Mouse (Mus musculus): ENCODE measurements around the gene Atp5d. TPM values are rescaled to one million over a fixed set of nuclear protein-coding genes. Genes with fewer than 3 reads are reported as not detected.

The Atp5d gene
- total and polyA plus RNA-seq, 2 experiments from 2014 or later, result 154 to 633 TPM

GRCm38 (mm10) chr10:80167460-80168037, 29.1 kb downstream of the Atp5d start:
- Histone ChIP-seq H3K4me2 (ENCODE audit: low read depth) (peak overlapping the region; percentile 57), H3K4me1 (ENCODE audit: insufficient read depth) (peaks cover 26% of the 10 kb centered on the region), H3K4me3 (ENCODE audit: low read depth, low read length) (peak overlapping the region; percentile 99), H3K27me3 (ENCODE audit: insufficient read depth, low read length) (no peaks in the 10 kb centered on the region), H3K36me3 (ENCODE audit: insufficient read depth) (peaks cover 27% of the 10 kb centered on the region), H3K27ac (ENCODE audit: low read depth, low read length) (peak overlapping the region; percentile 100), H3K9ac (peak overlapping the region; percentile 100), H3K9me3 (ENCODE audit: low read length) (no peaks in the 10 kb centered on the region)
- ATAC-seq, result peak; percentile 91
- DNase-seq, result peak; percentile 100
- TF ChIP-seq CTCF (IDR thresholded peaks at IDR 0.05; ENCODE audit: low read depth), result no peak
- WGBS, result under 1% methylated on average over 55 of the region's 55 CpGs

- Histone ChIP-seq H3K4me3 (ENCODE audit: low read depth, low read length) (peak overlapping the region; percentile 99), H3K4me1 (ENCODE audit: insufficient read depth) (peaks cover 26% of the 10 kb centered on the region), H3K27me3 (ENCODE audit: insufficient read depth, low read length) (no peaks in the 10 kb centered on the region), H3K36me3 (ENCODE audit: insufficient read depth) (peaks cover 27% of the 10 kb centered on the region), H3K4me2 (ENCODE audit: low read depth) (peak overlapping the region; percentile 57), H3K9me3 (ENCODE audit: low read length) (no peaks in the 10 kb centered on the region), H3K27ac (ENCODE audit: low read depth, low read length) (peak overlapping the region; percentile 100), H3K9ac (peak overlapping the region; percentile 100)
- WGBS, result under 1% methylated on average over 48 of the region's 48 CpGs
- ATAC-seq (peak; percentile 32), DNase-seq (peak; percentile 94)
- TF ChIP-seq CTCF (IDR thresholded peaks at IDR 0.05; ENCODE audit: low read depth), result no peak
These were observed 29.7 kb downstream of the Atp5d start for GRCm38 (mm10) chr10:80168038-80168661.

GRCm38 (mm10) chr10:80169070-80169469, 30.6 kb downstream of the Atp5d start:
- H3K4me2 ChIP-seq (ENCODE audit: low read depth), result peak overlapping the region; percentile 57
- H3K9me3 ChIP-seq (ENCODE audit: low read length), result no peaks in the 10 kb centered on the region
- 44% methylated on average over 1 of the region's 1 CpGs for WGBS
- peak overlapping the region; percentile 99; the same call in 1 of the 2 replicates for H3K4me3 ChIP-seq (ENCODE audit: low read depth, low read length)
- DNase-seq (no peak), ATAC-seq (no peak)
- no peak overlapping the region for H3K27ac ChIP-seq (ENCODE audit: low read depth, low read length)
- H3K4me1 ChIP-seq (ENCODE audit: insufficient read depth), result peaks cover 26% of the 10 kb centered on the region
- H3K9ac ChIP-seq, result peak overlapping the region; percentile 100; the same call in 1 of the 2 replicates
- H3K36me3 ChIP-seq (ENCODE audit: insufficient read depth), result peaks cover 27% of the 10 kb centered on the region
- H3K27me3 ChIP-seq (ENCODE audit: insufficient read depth, low read length), result no peaks in the 10 kb centered on the region
- no peak for TF ChIP-seq CTCF (IDR thresholded peaks at IDR 0.05; ENCODE audit: low read depth)

GRCm38 (mm10) chr10:80169651-80170050, 31.2 kb downstream of the Atp5d start:
- peaks cover 27% of the 10 kb centered on the region for H3K36me3 ChIP-seq (ENCODE audit: insufficient read depth)
- H3K27me3 ChIP-seq (ENCODE audit: insufficient read depth, low read length), result no peaks in the 10 kb centered on the region
- H3K4me1 ChIP-seq (ENCODE audit: insufficient read depth), result peaks cover 23% of the 10 kb centered on the region
- no peak overlapping the region for H3K9ac ChIP-seq
- H3K4me3 ChIP-seq (ENCODE audit: low read depth, low read length), result no peak overlapping the region
- no peak overlapping the region for H3K4me2 ChIP-seq (ENCODE audit: low read depth)
- ATAC-seq (no peak), DNase-seq (no peak)
- no peak overlapping the region for H3K27ac ChIP-seq (ENCODE audit: low read depth, low read length)
- no peak for TF ChIP-seq CTCF (IDR thresholded peaks at IDR 0.05; ENCODE audit: low read depth)
- no peaks in the 10 kb centered on the region for H3K9me3 ChIP-seq (ENCODE audit: low read length)
- 89% methylated on average over 7 of the region's 7 CpGs for WGBS

GRCm38 (mm10) chr10:80170052-80170451, 31.6 kb downstream of the Atp5d start:
- Histone ChIP-seq H3K9me3 (ENCODE audit: low read length) (no peaks in the 10 kb centered on the region), H3K4me2 (ENCODE audit: low read depth) (no peak overlapping the region), H3K4me3 (ENCODE audit: low read depth, low read length) (no peak overlapping the region), H3K27ac (ENCODE audit: low read depth, low read length) (no peak overlapping the region), H3K4me1 (ENCODE audit: insufficient read depth) (peaks cover 23% of the 10 kb centered on the region), H3K9ac (no peak overlapping the region), H3K36me3 (ENCODE audit: insufficient read depth) (peaks cover 27% of the 10 kb centered on the region), H3K27me3 (ENCODE audit: insufficient read depth, low read length) (no peaks in the 10 kb centered on the region)
- no peak for TF ChIP-seq CTCF (IDR thresholded peaks at IDR 0.05; ENCODE audit: low read depth)
- no peak for ATAC-seq
- no peak for DNase-seq
- 94% methylated on average over 16 of the region's 16 CpGs for WGBS

GRCm38 (mm10) chr10:80170601-80171021, 32.2 kb downstream of the Atp5d start:
- ATAC-seq (no peak), DNase-seq (no peak)
- H3K4me1 ChIP-seq (ENCODE audit: insufficient read depth), result peaks cover 18% of the 10 kb centered on the region
- 93% methylated on average over 19 of the region's 19 CpGs for WGBS
- H3K36me3 ChIP-seq (ENCODE audit: insufficient read depth), result peaks cover 27% of the 10 kb centered on the region
- no peaks in the 10 kb centered on the region for H3K27me3 ChIP-seq (ENCODE audit: insufficient read depth, low read length)
- no peak overlapping the region for H3K4me2 ChIP-seq (ENCODE audit: low read depth)
- H3K9me3 ChIP-seq (ENCODE audit: low read length), result no peaks in the 10 kb centered on the region
- no peak overlapping the region for H3K4me3 ChIP-seq (ENCODE audit: low read depth, low read length)
- no peak for TF ChIP-seq CTCF (IDR thresholded peaks at IDR 0.05; ENCODE audit: low read depth)
- no peak overlapping the region for H3K27ac ChIP-seq (ENCODE audit: low read depth, low read length)
- H3K9ac ChIP-seq, result no peak overlapping the region

GRCm38 (mm10) chr10:80171252-80171651, 32.8 kb downstream of the Atp5d start:
- 93% methylated on average over 15 of the region's 15 CpGs for WGBS
- TF ChIP-seq CTCF (IDR thresholded peaks at IDR 0.05; ENCODE audit: low read depth), result no peak
- peaks cover 13% of the 10 kb centered on the region for H3K4me1 ChIP-seq (ENCODE audit: insufficient read depth)

More at GRCm38 (mm10) chr10:80171252-80171651, 32.8 kb downstream of the Atp5d start:
- no peaks in the 10 kb centered on the region for H3K27me3 ChIP-seq (ENCODE audit: insufficient read depth, low read length)
- no peak overlapping the region for H3K4me2 ChIP-seq (ENCODE audit: low read depth)
- no peak for ATAC-seq
- H3K36me3 ChIP-seq (ENCODE audit: insufficient read depth), result peaks cover 27% of the 10 kb centered on the region
- no peaks in the 10 kb centered on the region for H3K9me3 ChIP-seq (ENCODE audit: low read length)
- no peak for DNase-seq
- H3K4me3 ChIP-seq (ENCODE audit: low read depth, low read length), result no peak overlapping the region
- no peak overlapping the region for H3K27ac ChIP-seq (ENCODE audit: low read depth, low read length)
- H3K9ac ChIP-seq, result no peak overlapping the region
